Mouse (Mus musculus) liver, adult 2 months (tissue): ENCODE measurements around the gene Cdca4.

Experiments
- CTCF ChIP-seq: fragments of 200-500 bp; IDR thresholded peaks from 2 replicates; pipeline ENCODE4 v1.5.1; 2011; ENCODE audit warnings: low read depth, low read length, control low read depth
- POLR2A ChIP-seq: fragments of 200-500 bp; IDR thresholded peaks from 2 replicates; pipeline ENCODE4 v1.6.1; 2011; ENCODE audit warnings: low read length, control low read depth; ENCODE audit not compliant: insufficient read depth; ENCODE audit errors: extremely low read depth

GRCm38 (mm10) chr12:112808212-112808586 lies 21.0 kb downstream of the Cdca4 start:
- TF ChIP-seq POLR2A (no peak), CTCF (no peak)
